Mouse (Mus musculus) layer of hippocampus, adult 11-12 months (tissue): ENCODE data around the gene Zcchc24.
"Not testable (repeated sequence)": the region's sequence is repeated elsewhere in the genome, so short reads cannot be mapped to it uniquely, and the experiment has no call there.

ENCODE experiments used
- DNase-seq: peaks from one replicate; pipeline ENCODE4 v3.0.0; 2022; ENCODE audit warnings: low spot score

Gene Zcchc24

GRCm38 (mm10) chr14:25768915-25769625 is at the start of gene Zcchc24:
Gene Zcchc24, minus strand, starts transcription at chr14:25769039.
- peak; percentile 85 for DNase-seq

GRCm38 (mm10) chr14:25816416-25816815 is 47.6 kb upstream of the Zcchc24 start:
- peak; percentile 68 for DNase-seq

DNA sequence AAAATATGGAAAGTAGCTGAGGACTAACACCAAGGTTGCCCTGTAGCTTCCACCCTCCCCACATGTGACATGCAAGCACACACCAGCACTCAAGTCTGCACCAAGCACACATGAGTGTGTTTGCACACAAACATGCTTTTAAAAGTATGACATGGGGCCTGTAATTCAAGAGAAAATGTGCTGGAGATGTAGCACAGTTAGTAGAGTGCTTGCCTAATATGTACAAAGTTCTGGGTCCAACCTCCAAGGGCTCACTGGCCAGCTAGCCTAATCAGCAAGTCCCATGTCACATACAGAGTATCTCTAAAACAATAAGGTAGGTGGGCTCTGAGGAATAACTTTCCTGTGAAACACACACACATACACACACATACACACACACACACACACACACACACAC is 45.3 kb upstream of the Zcchc24 start:
- no peak for DNase-seq

DNA sequence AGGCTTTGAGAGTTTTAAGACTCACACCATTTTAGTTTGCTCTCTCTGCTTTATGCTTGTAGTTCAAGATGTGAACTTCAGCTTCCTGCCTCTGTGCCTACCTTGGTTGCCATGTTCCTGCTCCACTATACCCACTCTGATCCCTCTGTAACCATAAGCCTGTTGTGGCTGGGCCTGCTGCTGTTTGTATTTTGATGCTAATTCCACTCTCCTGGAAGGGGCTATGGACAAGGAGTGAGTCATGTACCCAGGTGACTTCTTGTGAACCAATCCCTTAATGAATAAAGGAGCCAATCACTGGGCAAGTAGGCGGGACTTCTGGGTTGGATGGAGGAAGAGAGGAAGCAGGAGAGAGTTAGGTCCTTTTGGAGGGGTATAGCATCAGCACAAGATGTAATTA is 42.2 kb upstream of the Zcchc24 start:
- DNase-seq, result not testable (repeated sequence)

DNA sequence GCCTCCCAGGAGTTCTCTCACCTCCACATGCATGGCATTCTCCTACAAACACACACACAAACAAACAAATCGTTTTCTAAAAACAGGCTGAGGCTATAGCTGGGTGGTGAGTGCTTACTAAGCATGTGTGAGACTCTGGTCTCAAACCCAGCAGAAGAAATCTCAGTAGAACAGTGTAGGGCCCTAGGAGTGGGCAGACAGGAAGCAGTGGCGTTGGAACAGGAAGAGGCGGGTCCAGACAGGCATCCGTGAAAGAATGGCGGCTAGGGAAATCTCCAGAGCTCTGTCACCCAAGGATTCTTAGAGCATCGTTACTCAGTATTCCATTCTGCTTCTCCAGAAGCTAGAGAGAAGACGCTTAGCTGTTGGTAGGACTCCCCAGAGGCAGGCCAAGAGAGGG is 37.7 kb upstream of the Zcchc24 start:
- no peak for DNase-seq

DNA sequence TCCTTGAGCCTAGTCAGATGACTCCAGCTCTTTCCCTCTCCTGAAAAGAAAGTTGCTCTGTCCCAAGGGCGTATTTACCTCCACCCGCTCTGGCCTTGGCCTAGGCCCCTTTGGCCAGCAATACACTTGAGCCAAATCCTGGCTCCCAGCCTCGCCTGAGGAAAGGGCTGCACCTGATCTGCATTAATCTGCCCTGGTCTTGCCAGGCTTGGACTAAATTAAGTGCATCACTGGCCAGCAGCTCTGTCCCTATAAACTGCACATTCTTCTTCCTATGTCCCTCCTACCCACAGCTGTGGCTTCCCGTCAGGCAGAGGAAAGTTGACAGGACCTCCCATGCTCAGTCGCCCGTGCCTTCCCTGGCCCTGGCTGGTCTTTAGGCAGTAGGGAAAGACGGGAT is 37.0 kb upstream of the Zcchc24 start:
- DNase-seq, result peak; percentile 43

- DNase-seq, result no peak
Observed at GRCm38 (mm10) chr14:25803246-25803809, 34.5 kb upstream of the Zcchc24 start.

DNA sequence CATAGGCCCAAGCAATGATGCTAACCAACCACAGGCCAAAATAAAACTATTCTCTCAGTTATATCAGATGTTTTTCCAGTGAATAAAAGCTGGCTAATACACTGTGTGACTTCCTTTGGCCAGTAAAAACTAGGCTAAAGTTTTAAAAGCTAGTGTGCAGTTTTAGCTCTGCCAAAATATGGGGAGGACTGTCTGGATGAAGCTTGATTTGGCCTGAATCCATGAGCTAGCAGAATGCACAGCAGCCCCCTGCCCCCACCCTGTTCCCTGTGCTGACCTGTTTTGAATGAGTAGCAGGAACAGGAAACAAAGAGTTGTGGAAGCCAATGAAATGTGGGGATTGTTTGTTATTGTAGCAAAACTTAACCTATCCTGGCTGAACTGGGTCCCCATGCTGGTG is 33.7 kb upstream of the Zcchc24 start:
- DNase-seq, result no peak

- DNase-seq, result peak; percentile 86
Observed at GRCm38 (mm10) chr14:25800166-25800960, 31.5 kb upstream of the Zcchc24 start.

GRCm38 (mm10) chr14:25796619-25797018 is 27.8 kb upstream of the Zcchc24 start:
- no peak for DNase-seq

- DNase-seq, result peak; percentile 67
Observed at GRCm38 (mm10) chr14:25795561-25796174, 26.8 kb upstream of the Zcchc24 start.

DNA sequence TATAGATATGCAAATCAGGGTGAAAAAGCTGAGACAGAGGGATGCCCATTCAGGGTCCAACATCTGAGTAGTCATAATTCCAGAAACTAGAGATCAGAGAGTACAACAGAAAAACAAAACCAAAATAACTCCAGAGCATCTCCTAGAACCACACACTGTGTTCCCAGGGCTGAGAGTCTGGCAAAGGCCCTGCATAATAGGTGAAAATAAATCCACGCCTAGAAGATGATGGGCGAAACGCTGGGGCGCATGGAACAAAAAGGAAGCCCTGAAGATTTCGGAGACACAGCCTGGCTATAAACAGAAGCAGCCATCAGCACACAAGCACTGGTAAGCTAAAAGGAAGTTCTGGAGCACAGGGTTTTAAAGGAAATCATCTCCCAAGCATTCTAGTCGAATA is 26.2 kb upstream of the Zcchc24 start:
- DNase-seq, result no peak

GRCm38 (mm10) chr14:25794331-25794730 is 25.5 kb upstream of the Zcchc24 start:
- DNase-seq, result no peak

GRCm38 (mm10) chr14:25790768-25791302 is 22.0 kb upstream of the Zcchc24 start:
- DNase-seq, result no peak

DNA sequence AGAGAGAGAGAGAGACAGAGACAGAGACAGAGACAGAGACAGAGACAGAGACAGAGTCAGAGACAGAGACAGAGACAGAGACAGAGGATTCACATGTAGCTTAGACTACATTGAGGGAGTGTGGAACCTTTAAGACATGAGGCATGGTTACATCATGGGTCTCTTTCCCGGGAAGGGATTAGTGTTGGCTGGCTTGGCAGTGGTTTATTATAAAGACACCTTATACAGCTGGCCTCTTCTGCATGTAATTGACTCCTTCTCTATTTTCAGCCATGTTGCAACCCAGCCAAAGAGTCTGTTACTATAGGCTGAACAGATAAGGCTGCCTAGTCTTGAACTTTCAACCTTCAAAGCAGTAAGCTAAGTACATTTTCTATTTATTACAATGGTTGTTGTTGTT is 21.1 kb upstream of the Zcchc24 start:
- no peak for DNase-seq

DNA sequence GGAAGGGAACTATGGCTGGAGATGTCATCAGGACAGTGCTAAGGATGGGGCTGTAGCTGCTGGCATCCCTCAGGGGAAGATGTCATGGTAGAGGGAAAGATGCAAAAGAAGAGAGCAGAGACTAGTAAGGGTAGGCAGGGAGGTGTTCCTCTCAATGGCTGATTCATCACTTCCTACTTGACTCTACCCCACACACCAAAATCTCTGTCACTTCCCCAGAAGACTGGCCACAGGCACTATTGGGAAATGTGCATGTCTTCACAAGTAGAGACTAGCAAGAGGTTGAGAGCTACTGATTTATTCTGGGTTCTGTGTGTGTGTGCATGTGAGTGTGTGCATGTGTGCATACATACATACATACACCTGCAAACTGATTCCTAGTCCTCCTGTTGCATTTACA is 20.4 kb upstream of the Zcchc24 start:
- DNase-seq, result no peak

- DNase-seq, result no peak
Observed at GRCm38 (mm10) chr14:25788201-25788600, 19.4 kb upstream of the Zcchc24 start.

GRCm38 (mm10) chr14:25787387-25787910 is 18.6 kb upstream of the Zcchc24 start:
- no peak for DNase-seq

DNA sequence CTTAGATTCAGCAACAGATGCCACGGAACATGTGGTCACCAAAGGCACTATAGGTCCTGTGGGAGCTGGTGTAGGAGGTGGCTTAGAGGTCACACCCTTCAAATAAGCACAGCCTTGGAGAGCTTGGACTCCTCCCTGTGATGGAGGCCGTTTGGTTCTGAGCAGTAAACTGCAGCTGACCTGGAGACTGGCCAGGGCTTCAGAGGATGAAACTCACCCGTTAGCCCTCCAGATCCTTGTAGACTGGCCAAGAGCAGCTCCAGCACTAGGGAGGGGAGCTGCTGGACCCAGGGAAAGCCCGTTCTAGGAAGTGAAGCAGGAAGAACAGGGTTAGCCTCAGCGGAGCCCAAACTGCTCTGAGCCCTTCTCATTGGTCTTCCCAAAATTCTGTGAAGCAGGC is 18.1 kb upstream of the Zcchc24 start:
- DNase-seq, result no peak

DNA sequence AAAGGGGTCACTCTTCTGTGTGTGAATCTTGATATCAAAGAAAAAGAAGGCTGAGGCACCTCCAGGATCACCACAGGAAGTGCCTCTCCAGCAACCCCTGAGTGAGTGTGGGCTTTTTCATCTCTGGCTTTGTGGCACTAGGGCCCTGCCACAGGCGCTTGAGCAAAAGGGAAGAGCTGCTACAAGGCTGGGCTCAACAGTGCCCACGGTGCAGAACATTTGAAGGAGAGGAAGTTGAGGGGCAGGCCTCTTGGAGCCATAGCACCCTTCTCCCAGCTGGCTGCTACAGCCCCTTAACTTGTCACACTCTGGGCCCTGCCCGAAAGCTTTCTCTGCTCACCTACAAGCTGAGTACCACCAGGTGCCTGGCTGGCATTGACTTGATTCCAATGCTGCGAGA is 16.4 kb upstream of the Zcchc24 start:
- DNase-seq, result no peak

GRCm38 (mm10) chr14:25783220-25783619 is 14.4 kb upstream of the Zcchc24 start:
- no peak for DNase-seq

DNA sequence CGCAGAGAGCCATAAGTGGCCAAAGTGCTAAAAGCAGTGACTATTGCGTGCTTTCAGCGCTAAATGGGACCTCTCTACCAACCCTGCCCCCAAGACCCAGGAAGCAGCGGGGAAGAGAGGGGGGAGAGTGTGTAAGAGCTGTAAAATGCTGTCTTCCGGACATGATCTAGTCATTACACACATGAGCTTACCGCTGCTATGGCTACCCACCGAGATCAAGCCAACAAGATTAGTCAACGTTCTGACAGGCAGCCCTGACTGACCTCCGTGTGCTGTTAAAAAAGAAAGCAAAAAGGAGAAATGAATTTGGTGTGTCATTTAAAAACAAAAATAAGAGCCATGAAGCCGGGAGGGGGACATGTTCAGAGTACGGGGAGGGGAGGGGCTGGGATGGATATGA is 11.8 kb upstream of the Zcchc24 start:
- no peak for DNase-seq
